Mouse (Mus musculus) urinary bladder, postnatal 10 days (tissue): ENCODE measurements around the gene Olfr1188.
"Not testable (repeated sequence)": the region's sequence is repeated elsewhere in the genome, so short reads cannot be mapped to it uniquely, and the experiment has no call there.

Experiments used
- DNase-seq: peaks from one replicate; pipeline ENCODE4 v3.0.0; 2022; ENCODE audit warnings: low spot score

Gene Olfr1188

DNA sequence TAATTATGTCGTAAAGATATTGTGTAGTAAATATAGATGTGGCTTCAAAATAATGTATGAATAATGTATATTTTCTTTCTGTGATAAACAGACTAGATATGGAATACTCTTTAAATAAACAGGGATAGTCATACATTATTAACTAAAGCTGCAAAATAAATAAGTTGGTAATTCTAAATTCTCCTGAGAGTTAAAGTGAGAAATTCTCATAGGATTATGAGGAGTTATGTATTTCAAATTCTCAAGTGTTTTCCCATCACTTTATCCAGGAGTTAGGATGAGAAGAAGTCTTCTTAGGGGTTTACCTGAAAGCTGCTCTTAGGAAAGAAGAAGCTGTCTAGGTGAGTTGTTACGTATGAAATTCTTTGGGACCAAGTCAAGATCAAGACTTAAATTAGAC, at the start of gene Olfr1188:
Olfr1188 (plus strand) TSS at position 301 of the 400 bp plus-strand sequence.
- no peak for DNase-seq

DNA sequence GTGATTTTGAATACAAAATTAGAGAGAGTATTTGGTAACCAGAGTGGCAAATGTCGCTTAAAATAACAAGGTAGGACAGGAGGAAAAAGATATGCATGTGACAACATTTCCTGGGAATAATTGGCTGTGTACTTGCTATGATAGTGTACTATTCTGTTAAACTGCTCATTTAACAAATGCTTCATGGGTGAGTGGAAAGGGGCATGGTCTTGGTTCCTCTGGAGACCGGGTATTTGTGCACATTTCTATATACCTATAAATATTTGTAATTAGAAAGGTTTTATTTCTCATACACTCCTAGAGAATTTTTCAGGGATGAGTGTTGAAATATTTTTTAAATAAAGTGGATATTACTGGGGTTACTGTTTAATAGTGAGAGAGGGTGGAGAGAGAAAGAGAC, 38.5 kb upstream of the Olfr1188 start, which contains the start of gene Olfr1186:
Olfr1186 (plus strand) TSS at position 301 of the 400 bp plus-strand sequence.
- no peak for DNase-seq

DNA sequence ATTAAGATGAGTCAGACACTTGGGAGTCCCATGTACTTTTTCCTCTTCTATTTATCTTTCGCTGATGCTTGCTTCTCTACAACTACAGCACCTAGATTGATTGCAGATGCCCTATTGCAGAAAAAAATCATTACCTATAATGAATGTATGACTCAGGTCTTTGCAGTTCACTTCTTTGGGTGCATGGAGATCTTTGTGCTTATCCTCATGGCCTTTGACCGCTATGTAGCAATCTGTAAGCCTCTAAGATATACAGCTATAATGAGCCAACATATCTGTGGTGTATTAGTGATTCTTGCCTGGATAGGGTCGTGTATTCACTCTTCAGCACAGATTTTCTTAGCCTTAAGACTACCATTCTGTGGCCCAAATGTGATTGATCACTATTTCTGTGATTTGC, 31.0 kb upstream of the Olfr1188 start:
- no peak for DNase-seq

DNA sequence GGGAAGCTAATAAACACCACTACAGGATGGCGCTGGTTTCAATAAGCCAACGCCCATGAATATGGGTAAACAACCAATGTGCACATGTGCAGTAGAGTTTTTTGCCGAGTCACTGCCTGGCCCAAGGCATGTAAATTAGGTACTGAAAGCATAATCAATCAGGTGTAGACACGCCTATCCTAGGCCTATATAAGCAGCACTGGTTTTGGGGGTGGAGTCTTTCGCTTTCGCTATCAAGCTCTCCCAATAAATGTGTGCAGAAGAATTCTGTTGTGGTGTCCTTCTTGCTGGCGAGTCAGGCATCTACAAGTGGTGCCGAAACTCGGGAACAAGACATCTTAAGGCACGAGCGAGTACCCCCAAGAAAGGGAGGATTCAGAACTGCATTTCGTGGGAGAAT, 16.0 kb downstream of the Olfr1188 start:
- DNase-seq = not testable (repeated sequence)

DNA sequence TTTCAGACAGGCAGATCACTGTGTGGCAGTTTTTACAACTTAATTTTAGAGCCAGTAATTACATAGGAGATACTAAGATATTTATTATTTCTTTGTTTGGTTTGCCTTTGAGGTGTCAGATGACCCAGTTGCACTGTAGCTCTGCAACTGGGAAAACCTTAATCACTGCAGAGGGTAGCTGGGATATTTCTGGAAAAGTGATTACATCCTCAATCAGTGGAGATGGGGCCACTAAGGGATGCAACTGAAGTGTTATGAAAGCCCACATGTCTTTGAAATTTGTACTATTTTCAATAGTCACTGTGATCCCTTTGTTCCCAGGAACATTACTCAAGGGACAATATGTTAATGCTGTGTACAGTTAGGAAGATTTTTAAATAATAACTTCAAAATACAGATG, 29.4 kb downstream of the Olfr1188 start, which contains the start of gene Olfr1189:
Olfr1189 (plus strand) TSS at position 301 of the 400 bp plus-strand sequence.
- no peak for DNase-seq
